Mouse (Mus musculus) Patski (cell line): ENCODE measurements around the gene Ift122. TPM values are rescaled to one million over a fixed set of nuclear protein-coding genes. Genes with fewer than 3 reads are reported as not detected.

ENCODE experiments used
- ATAC-seq: fragments of 100-300 bp; one replicate; pipeline ENCODE4 v1.8.0; 2021
- CTCF ChIA-PET: fragments of 350-600 bp; sonication (Branson Sonifier 250); formaldehyde crosslinking; loops from one replicate; lab custom pipeline; 2022; ENCODE audit warnings: inconsistent platforms; lab: Charles Lee
- POLR2A ChIA-PET: fragments of 350-600 bp; sonication (Branson Sonifier 250); formaldehyde crosslinking; loops from one replicate; lab custom pipeline; 2022; ENCODE audit warnings: antibody characterized with exemption, inconsistent platforms; lab: Charles Lee
- DNase-seq: peaks from one replicate; pipeline ENCODE4 v3.0.0-alpha.2; 2011; ENCODE audit warnings: low read depth, low spot score
- H3K27me3 ChIP-seq: fragments of 371-371 bp; one replicate; pipeline ENCODE4 v1.5.1; 2021
- CTCF ChIP-seq: fragments of 100-300 bp; IDR thresholded peaks from one replicate; pipeline ENCODE4 v1.5.1; 2021
- in situ Hi-C: fragments of 300-500 bp; cut with MboI; formaldehyde crosslinking; loops from 3 replicates; pipeline ENCODE4 v1.11.1; 2018; ENCODE audit warnings: low pct_unique_long_range_greater_than_20kb, mixed read lengths
- polyA plus RNA-seq: library from polyadenylated mRNA; unstranded; gene quantifications from one replicate; pipeline ENCODE4 v1.2.3, GENCODE M21; 2021

Gene Ift122
- polyA plus RNA-seq, 1 experiment from 2014 or later, result 41.6 TPM

- no peak for DNase-seq
- H3K27me3 ChIP-seq, result no peaks in the 10 kb centered on the region
- in situ Hi-C loops, result no loop called here
- no peak for TF ChIP-seq CTCF
- ChIA-PET CTCF (interaction anchor here (1.3 kb wide), 1 partner anchor 23 kb away, joined by 3 read pairs; no protein-coding TSS in a partner anchor), POLR2A (interaction anchor here (0.8 kb wide), 1 partner anchor 7 kb away, joined by 3 read pairs; no protein-coding TSS in a partner anchor)
- ATAC-seq, result no peak
Measured at GRCm38 (mm10) chr6:115915601-115916445, 62.6 kb downstream of the Ift122 start.

GRCm38 (mm10) chr6:115916611-115917010 is 63.3 kb downstream of the Ift122 start:
- no peak for DNase-seq
- no peak for ATAC-seq
- H3K27me3 ChIP-seq, result no peaks in the 10 kb centered on the region
- POLR2A ChIA-PET, result no interaction called here
- in situ Hi-C loops, result no loop called here
- CTCF ChIA-PET, result interaction anchor here (1.3 kb wide), 1 partner anchor 22 kb away, joined by 3 read pairs; no protein-coding TSS in a partner anchor
- no peak for TF ChIP-seq CTCF

- ChIA-PET CTCF (interaction anchor here (0.7 to 1.2 kb wide), 3 partner anchors 10 to 92 kb away, joined by 3 read pairs; no protein-coding TSS in a partner anchor), POLR2A (no interaction called here)
- DNase-seq (no peak), ATAC-seq (no peak)
- in situ Hi-C loops, result no loop called here
- TF ChIP-seq CTCF, result no peak
- H3K27me3 ChIP-seq, result no peaks in the 10 kb centered on the region
Measured at GRCm38 (mm10) chr6:115918615-115919014, 65.3 kb downstream of the Ift122 start.

GRCm38 (mm10) chr6:115919876-115920275 is 66.6 kb downstream of the Ift122 start:
- ATAC-seq, result no peak
- H3K27me3 ChIP-seq, result no peaks in the 10 kb centered on the region
- ChIA-PET POLR2A (interaction anchor here (0.6 to 0.8 kb wide), 2 partner anchors 62 to 111 kb away, joined by 3 to 5 read pairs; partner anchors contain the start of gene Rpl32), CTCF (no interaction called here)
- no peak for TF ChIP-seq CTCF
- DNase-seq, result no peak
- in situ Hi-C loops, result no loop called here

GRCm38 (mm10) chr6:115924829-115925228 is 71.6 kb downstream of the Ift122 start:
- ChIA-PET CTCF (interaction anchor here (1.5 to 1.7 kb wide), 2 partner anchors 18 to 24 kb away, joined by 4 read pairs; no protein-coding TSS in a partner anchor), POLR2A (no interaction called here)
- DNase-seq, result no peak
- in situ Hi-C loops, result no loop called here
- no peaks in the 10 kb centered on the region for H3K27me3 ChIP-seq
- no peak for TF ChIP-seq CTCF
- peak; percentile 1 for ATAC-seq

- in situ Hi-C loops, result no loop called here
- CTCF ChIA-PET, result interaction anchor here (1.5 kb wide), 1 partner anchor 17 kb away, joined by 4 read pairs; no protein-coding TSS in a partner anchor
- POLR2A ChIA-PET, result no interaction called here
- no peak for DNase-seq
- no peak for ATAC-seq
- H3K27me3 ChIP-seq, result no peaks in the 10 kb centered on the region
- no peak for TF ChIP-seq CTCF
Measured at GRCm38 (mm10) chr6:115926416-115926815, 73.1 kb downstream of the Ift122 start.

GRCm38 (mm10) chr6:115927292-115928242 is 74.3 kb downstream of the Ift122 start:
- ATAC-seq, result no peak
- in situ Hi-C loops, result no loop called here
- POLR2A ChIA-PET, result interaction anchor here (1.2 kb wide), 1 partner anchor 21 kb away, joined by 3 read pairs; no protein-coding TSS in a partner anchor
- no peaks in the 10 kb centered on the region for H3K27me3 ChIP-seq
- no peak for DNase-seq
- CTCF ChIA-PET, result interaction anchor here (1.1 kb wide), 1 partner anchor 27 kb away, joined by 4 read pairs; no protein-coding TSS in a partner anchor
- no peak for TF ChIP-seq CTCF

GRCm38 (mm10) chr6:115930018-115930417 is 76.7 kb downstream of the Ift122 start:
- TF ChIP-seq CTCF, result no peak
- no peak for DNase-seq
- CTCF ChIA-PET, result interaction anchor here (3.5 kb wide), 1 partner anchor 13 kb away, joined by 10 read pairs; no protein-coding TSS in a partner anchor
- no peaks in the 10 kb centered on the region for H3K27me3 ChIP-seq
- in situ Hi-C loops, result no loop called here
- POLR2A ChIA-PET, result no interaction called here
- no peak for ATAC-seq

GRCm38 (mm10) chr6:115931639-115932038 is 78.4 kb downstream of the Ift122 start, which contains the start of gene Rho:
Gene Rho, plus strand, starts transcription at chr6:115931748.
- no peaks in the 10 kb centered on the region for H3K27me3 ChIP-seq
- in situ Hi-C loops, result no loop called here
- no peak for ATAC-seq
- ChIA-PET CTCF (interaction anchor here (0.7 to 3.5 kb wide), 3 partner anchors 12 to 31 kb away, joined by 3 to 10 read pairs (median 4); no protein-coding TSS in a partner anchor), POLR2A (no interaction called here)
- no peak for TF ChIP-seq CTCF
- DNase-seq, result no peak

GRCm38 (mm10) chr6:115932391-115932790 is 79.1 kb downstream of the Ift122 start:
- no peak for ATAC-seq
- no peak for TF ChIP-seq CTCF
- DNase-seq, result no peak
- no peaks in the 10 kb centered on the region for H3K27me3 ChIP-seq
- in situ Hi-C loops, result no loop called here
- ChIA-PET POLR2A (no interaction called here), CTCF (interaction anchor here (0.7 to 3.5 kb wide), 3 partner anchors 11 to 31 kb away, joined by 3 to 10 read pairs (median 4); no protein-coding TSS in a partner anchor)
